Mouse (Mus musculus) myocyte (in vitro differentiated cells): ENCODE data around the gene Fndc3a. TPM values are rescaled to one million over a fixed set of nuclear protein-coding genes. Genes with fewer than 3 reads are reported as not detected.

Source experiments
- H3K27me3 ChIP-seq: one replicate; pipeline ENCODE4 v1.6.1; 2011; ENCODE audit not compliant: control insufficient read depth, insufficient read depth, insufficient read length
- H3K36me3 ChIP-seq: one replicate; pipeline ENCODE4 v1.6.1; 2011; ENCODE audit not compliant: control insufficient read depth, insufficient read depth
- H3K4me2 ChIP-seq: one replicate; pipeline ENCODE4 v1.6.1; 2011; ENCODE audit warnings: low read depth, control low read depth
- H3K4me3 ChIP-seq: one replicate; pipeline ENCODE4 v1.5.1; 2011; ENCODE audit warnings: mild to moderate bottlenecking, control low read depth, moderate library complexity
- H3K79me2 ChIP-seq: one replicate; pipeline ENCODE4 v1.6.1; 2011; ENCODE audit not compliant: control insufficient read depth, insufficient read depth
- H3ac ChIP-seq: one replicate; pipeline ENCODE4 v1.6.1; 2011; ENCODE audit not compliant: control insufficient read depth, insufficient read length
- CEBPB ChIP-seq: IDR thresholded peaks from 2 replicates; pipeline ENCODE4 v1.6.1; 2011; ENCODE audit warnings: mild to moderate bottlenecking, moderate library complexity; ENCODE audit not compliant: poor library complexity, insufficient read depth, severe bottlenecking
- E2F4 ChIP-seq: IDR thresholded peaks from one replicate; pipeline ENCODE4 v1.6.1; 2011; ENCODE audit warnings: mild to moderate bottlenecking, control low read depth, moderate library complexity; ENCODE audit not compliant: insufficient read depth
- MAX ChIP-seq: IDR thresholded peaks from one replicate; pipeline ENCODE4 v1.6.1; 2011; ENCODE audit warnings: low read depth, mild to moderate bottlenecking, control low read depth
- MYOD1 ChIP-seq, 3 experiments: IDR thresholded peaks; one replicate each; pipeline ENCODE4 v1.6.1; 2011; ENCODE audit warnings: control low read depth in 2 of 3, low read depth in 2 of 3, mild to moderate bottlenecking in 2 of 3, moderate library complexity in 1 of 3; ENCODE audit not compliant: insufficient read length in 2 of 3, control insufficient read depth in 1 of 3
- MYOG ChIP-seq, 3 experiments: IDR thresholded peaks; one replicate each; pipeline ENCODE4 v1.6.1; 2011; ENCODE audit warnings: control low read depth in 2 of 3, low read depth in 2 of 3, mild to moderate bottlenecking in 2 of 3; ENCODE audit not compliant: insufficient read length in 2 of 3, control insufficient read depth in 1 of 3, insufficient read depth in 1 of 3
- POLR2A ChIP-seq: IDR thresholded peaks from one replicate; pipeline ENCODE4 v1.6.1; 2011; ENCODE audit warnings: low read depth, mild to moderate bottlenecking, control low read depth, moderate library complexity; ENCODE audit not compliant: insufficient read length
- POLR2AphosphoS2 ChIP-seq: IDR thresholded peaks from one replicate; pipeline ENCODE4 v1.6.1; 2011; ENCODE audit warnings: low read depth, control low read depth; ENCODE audit not compliant: insufficient read length
- REST ChIP-seq: IDR thresholded peaks from one replicate; pipeline ENCODE4 v1.6.1; 2011; ENCODE audit warnings: mild to moderate bottlenecking, control low read depth, moderate library complexity; ENCODE audit not compliant: insufficient read depth, insufficient read length
- SRF ChIP-seq: IDR thresholded peaks from one replicate; pipeline ENCODE4 v1.6.1; 2011; ENCODE audit warnings: low read depth; ENCODE audit not compliant: control insufficient read depth, insufficient read length
- TCF12 ChIP-seq: IDR thresholded peaks from one replicate; pipeline ENCODE4 v1.6.1; 2011; ENCODE audit warnings: mild to moderate bottlenecking, control low read depth; ENCODE audit not compliant: poor library complexity, insufficient read depth, severe bottlenecking
- TCF3 ChIP-seq: IDR thresholded peaks from one replicate; pipeline ENCODE4 v1.6.1; 2011; ENCODE audit warnings: low read depth, control low read depth; ENCODE audit not compliant: insufficient read length
- USF1 ChIP-seq: IDR thresholded peaks from one replicate; pipeline ENCODE4 v1.6.1; 2011; ENCODE audit warnings: low read depth, mild to moderate bottlenecking, control low read depth, moderate library complexity
- polyA plus RNA-seq: library from polyadenylated mRNA; unstranded; fragments of >200 nt; fragmentation: generic; extraction: Trizol; gene quantifications from one replicate; pipeline ENCODE4 v1.2.1, GENCODE M21; 2012; ENCODE audit warnings: missing spikeins

The Fndc3a gene
- polyA plus RNA-seq, 1 experiment: 7.2 TPM

- H3ac ChIP-seq: no peak overlapping the region
- no peak overlapping the region for H3K4me2 ChIP-seq
- H3K27me3 ChIP-seq: peaks cover 8% of the 10 kb centered on the region
- no peaks in the 10 kb centered on the region for H3K36me3 ChIP-seq
- no peak for TF ChIP-seq MYOG (IDR thresholded peaks at IDR 0.05; ENCODE audit: control insufficient read depth in 1 of 3, insufficient read depth in 1 of 3, insufficient read length in 2 of 3, low read depth in 2 of 3)
- no peak for TF ChIP-seq POLR2A
- TF ChIP-seq SRF: no peak
- no peak for TF ChIP-seq REST
- no peak for TF ChIP-seq POLR2AphosphoS2
- TF ChIP-seq USF1: no peak
- no peak for TF ChIP-seq MYOD1 (IDR thresholded peaks at IDR 0.05; ENCODE audit: control insufficient read depth in 1 of 3, insufficient read length in 2 of 3, low read depth in 2 of 3)
- TF ChIP-seq TCF12: no peak
- TF ChIP-seq E2F4: no peak
- no peak for TF ChIP-seq CEBPB
- TF ChIP-seq MAX: no peak
- TF ChIP-seq TCF3: no peak
- no peak overlapping the region for H3K4me3 ChIP-seq
- no peaks in the 10 kb centered on the region for H3K79me2 ChIP-seq
Observed at GRCm38 (mm10) chr14:72519561-72519960, 190.2 kb downstream of the Fndc3a start.

GRCm38 (mm10) chr14:72518786-72519185 lies 191.0 kb downstream of the Fndc3a start:
- H3K27me3 ChIP-seq: peaks cover 8% of the 10 kb centered on the region
- no peaks in the 10 kb centered on the region for H3K36me3 ChIP-seq
- no peak for TF ChIP-seq MYOD1 (IDR thresholded peaks at IDR 0.05; ENCODE audit: control insufficient read depth in 1 of 3, insufficient read length in 2 of 3, low read depth in 2 of 3)
- TF ChIP-seq SRF: no peak
- TF ChIP-seq MAX: no peak
- TF ChIP-seq TCF12: no peak
- TF ChIP-seq POLR2AphosphoS2: no peak
- no peak for TF ChIP-seq CEBPB
- no peak for TF ChIP-seq REST

GRCm38 (mm10) chr14:72516376-72516775 lies 193.4 kb downstream of the Fndc3a start:
- Histone ChIP-seq H3K27me3 (peaks cover 8% of the 10 kb centered on the region), H3ac (no peak overlapping the region), H3K79me2 (no peaks in the 10 kb centered on the region), H3K36me3 (no peaks in the 10 kb centered on the region), H3K4me2 (no peak overlapping the region), H3K4me3 (no peak overlapping the region)
- no peak for TF ChIP-seq REST
- TF ChIP-seq USF1: no peak
- TF ChIP-seq MYOD1 (IDR thresholded peaks at IDR 0.05; ENCODE audit: control insufficient read depth in 1 of 3, insufficient read length in 2 of 3, low read depth in 2 of 3): no peak
- TF ChIP-seq MYOG (IDR thresholded peaks at IDR 0.05; ENCODE audit: control insufficient read depth in 1 of 3, insufficient read depth in 1 of 3, insufficient read length in 2 of 3, low read depth in 2 of 3): no peak
- TF ChIP-seq SRF: no peak
- no peak for TF ChIP-seq POLR2AphosphoS2
- no peak for TF ChIP-seq E2F4
- no peak for TF ChIP-seq CEBPB
- no peak for TF ChIP-seq MAX

More at GRCm38 (mm10) chr14:72518786-72519185, 191.0 kb downstream of the Fndc3a start:
- Histone ChIP-seq H3K4me2 (no peak overlapping the region), H3ac (no peak overlapping the region), H3K79me2 (no peaks in the 10 kb centered on the region), H3K4me3 (no peak overlapping the region)

DNA sequence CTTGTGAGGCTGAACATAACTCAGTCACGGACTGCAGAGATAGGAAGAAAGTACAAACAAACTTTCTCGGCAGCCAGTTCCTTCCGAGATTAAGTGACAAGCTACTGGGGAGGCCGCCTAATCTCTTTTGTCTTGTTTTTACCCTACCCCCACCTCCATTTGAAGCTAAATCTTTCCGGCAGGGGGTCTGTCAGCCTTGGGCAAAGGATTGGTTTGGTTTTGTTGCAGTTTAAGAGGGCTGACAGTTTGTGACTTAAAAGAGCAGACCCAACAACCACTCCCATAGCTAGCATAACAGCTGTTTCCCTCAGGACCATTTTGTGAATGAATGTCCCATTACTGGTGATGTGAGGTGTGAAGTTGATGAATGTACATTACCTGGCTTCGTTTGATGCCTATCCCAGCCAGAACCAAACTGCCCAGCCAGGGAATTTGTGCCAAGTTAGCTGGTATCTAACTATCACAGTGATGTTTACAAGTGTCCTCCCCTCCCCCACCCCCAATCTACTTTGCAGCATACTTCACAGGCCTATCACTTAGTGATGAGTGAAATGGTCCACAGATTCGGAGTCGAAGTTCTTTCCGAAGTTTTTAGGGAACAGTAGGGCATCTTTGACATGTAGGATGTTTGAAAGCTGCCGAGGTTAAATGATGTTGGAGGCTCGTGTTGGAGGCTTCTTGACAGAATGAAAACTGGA lies 202.9 kb downstream of the Fndc3a start:
- TF ChIP-seq MYOD1 (IDR thresholded peaks at IDR 0.05; ENCODE audit: control insufficient read depth in 1 of 3, insufficient read length in 2 of 3, low read depth in 2 of 3) (no peak), TCF3 (no peak), CEBPB (no peak), MYOG (IDR thresholded peaks at IDR 0.05; ENCODE audit: control insufficient read depth in 1 of 3, insufficient read depth in 1 of 3, insufficient read length in 2 of 3, low read depth in 2 of 3) (no peak), SRF (no peak), USF1 (no peak), TCF12 (no peak), POLR2A (no peak), POLR2AphosphoS2 (no peak), REST (no peak), MAX (no peak), E2F4 (no peak)
- Histone ChIP-seq H3K36me3 (no peaks in the 10 kb centered on the region), H3K27me3 (peaks cover 5% of the 10 kb centered on the region), H3K4me2 (peak overlapping the region; percentile 48), H3ac (no peak overlapping the region), H3K79me2 (no peaks in the 10 kb centered on the region), H3K4me3 (no peak overlapping the region)
